Mouse (Mus musculus) mouse trophoblast stem cell (cell line): ENCODE data around the gene Prom1.

Experiments used
- in situ Hi-C, 2 experiments: fragments of 300-500 bp; cut with MseI, MboI; formaldehyde crosslinking; loops; 2 replicates in 1 of 2; 3 replicates in 1 of 2; pipeline ENCODE4 v1.15.1; 2025

The Prom1 gene

GRCm38 (mm10) chr5:43976821-43977561 is 124.8 kb downstream of the Prom1 start:
- in situ Hi-C loops: loop anchor here in 1 of 2 experiments (5.0 kb wide), 1 partner anchor 40 kb away; no protein-coding TSS in a partner anchor

GRCm38 (mm10) chr5:43974166-43974565 is 127.7 kb downstream of the Prom1 start:
- in situ Hi-C loops: no loop called here

GRCm38 (mm10) chr5:43971156-43971555 is 130.7 kb downstream of the Prom1 start:
- in situ Hi-C loops: no loop called here

DNA sequence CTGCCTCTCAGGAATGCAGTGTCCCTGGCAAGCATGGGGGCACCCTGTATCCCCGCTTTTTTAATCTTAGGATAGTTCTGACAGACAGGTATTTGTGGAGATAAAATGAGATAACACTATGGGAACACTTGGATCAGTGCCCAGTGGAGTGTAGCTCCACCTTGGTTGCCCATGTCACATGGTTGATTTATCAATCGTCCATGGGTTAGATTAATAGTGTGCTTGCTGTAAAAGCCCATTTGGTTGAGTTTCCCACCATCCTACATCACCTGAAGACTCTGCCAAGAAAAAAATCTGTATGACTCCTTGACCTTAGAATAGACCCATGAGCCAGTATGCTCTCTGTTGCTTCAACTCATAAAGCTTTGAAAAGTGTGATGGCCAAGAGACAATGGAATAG is 131.3 kb downstream of the Prom1 start:
- in situ Hi-C loops: no loop called here

DNA sequence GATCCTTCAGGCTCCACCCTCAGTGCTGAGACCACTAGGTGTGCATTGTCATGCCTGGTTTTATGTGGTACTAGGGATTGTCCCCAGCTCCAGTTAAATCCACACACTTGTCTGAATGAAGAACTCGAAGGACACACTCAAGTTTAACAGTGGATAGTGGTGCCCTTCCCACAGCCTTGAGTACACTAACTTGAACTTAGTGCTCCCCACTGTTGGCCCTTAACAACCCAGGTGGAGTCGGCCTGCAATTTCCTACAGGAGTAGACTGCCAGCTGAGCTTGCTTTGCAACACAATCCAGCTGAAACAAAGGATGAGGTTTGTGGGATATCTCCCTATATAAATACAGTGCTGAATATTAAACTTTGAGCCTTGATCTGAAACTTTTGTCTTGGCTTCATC is 133.2 kb downstream of the Prom1 start:
- in situ Hi-C loops: no loop called here

- in situ Hi-C loops: no loop called here
Measured at GRCm38 (mm10) chr5:43961056-43961455, 140.8 kb downstream of the Prom1 start.

GRCm38 (mm10) chr5:43959884-43960440 is 141.9 kb downstream of the Prom1 start:
- in situ Hi-C loops: no loop called here

- in situ Hi-C loops: no loop called here
Measured at GRCm38 (mm10) chr5:43953241-43953640, 148.6 kb downstream of the Prom1 start.

- in situ Hi-C loops: no loop called here
Measured at GRCm38 (mm10) chr5:43948748-43949275, 153.0 kb downstream of the Prom1 start.

DNA sequence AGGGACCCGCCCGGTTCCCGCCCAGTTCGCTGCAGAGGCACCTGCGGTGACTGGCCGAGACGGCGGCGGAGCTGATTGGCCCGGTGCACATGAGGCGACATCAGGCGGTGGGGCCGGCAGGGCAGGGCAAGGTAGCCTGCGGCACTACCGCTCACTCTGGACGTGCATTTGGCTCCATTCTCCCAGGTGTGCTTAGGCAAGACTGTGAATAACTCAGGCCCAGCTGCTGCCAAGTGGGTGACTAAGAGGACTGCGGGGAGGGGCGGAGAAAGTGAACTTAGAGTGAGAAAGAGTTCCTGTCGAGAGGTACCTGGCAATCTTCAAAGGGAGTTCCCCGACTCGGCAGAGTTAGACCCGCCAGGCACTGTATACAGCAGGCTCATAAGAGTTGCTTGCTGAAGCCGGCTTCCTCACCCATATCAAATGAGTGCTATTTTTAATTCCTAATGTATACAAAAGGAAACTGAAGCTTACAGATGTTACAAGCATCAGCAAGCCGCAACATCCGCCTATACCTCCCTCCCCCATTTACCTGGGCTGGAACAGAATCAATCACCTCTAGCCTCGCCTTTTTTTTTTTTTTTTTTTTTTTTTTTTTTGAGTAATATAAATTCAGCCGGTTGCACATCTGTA is 153.6 kb downstream of the Prom1 start:
- in situ Hi-C loops: no loop called here

DNA sequence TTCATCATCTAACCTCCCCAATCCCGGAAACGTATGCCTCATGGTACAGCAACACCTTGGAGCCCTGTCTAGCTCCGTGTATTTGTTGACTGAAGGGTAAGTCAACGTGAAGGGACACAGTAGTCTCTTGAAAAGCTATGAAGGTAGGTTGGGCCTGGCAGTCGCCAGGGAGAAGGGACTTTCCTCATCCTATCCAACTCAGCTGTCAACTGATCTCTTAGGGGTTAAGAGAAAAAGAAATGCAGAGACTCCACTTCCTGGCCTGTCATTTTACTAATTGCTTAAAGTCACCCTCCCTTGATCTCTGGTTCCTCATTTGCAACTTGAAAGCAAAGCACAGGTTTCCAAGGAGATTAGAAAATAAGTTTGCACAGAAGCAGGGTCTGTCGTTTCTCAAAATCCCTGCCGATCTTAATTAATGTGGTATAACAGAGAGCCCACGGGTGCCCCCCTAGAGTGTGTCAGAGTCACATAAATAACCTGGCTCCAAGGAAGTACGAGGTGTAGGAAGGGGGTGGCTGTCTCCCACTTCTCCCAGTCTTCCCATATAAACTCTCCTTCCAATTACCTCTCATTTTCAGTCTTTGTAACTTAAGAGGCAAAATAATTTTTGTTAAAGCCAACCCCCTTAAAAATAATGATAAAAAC is 154.4 kb downstream of the Prom1 start:
- in situ Hi-C loops: no loop called here
